Mouse (Mus musculus) liver, postnatal 0 days (tissue): ENCODE data around the gene Sec24d. TPM values are rescaled to one million over a fixed set of nuclear protein-coding genes. Genes with fewer than 3 reads are reported as not detected.

Source experiments
- ATAC-seq: fragments of 200-750 bp; cut with Nextera tagmentation; 2 replicates; pipeline ENCODE4 v1.8.0; 2017; ENCODE audit warnings: mild to moderate bottlenecking, moderate library complexity
- DNase-seq: peaks from one replicate; pipeline ENCODE4 v3.0.0-alpha.2; 2016
- H3K27ac ChIP-seq: fragments of 300-500 bp; sonication (generic); 2 replicates; pipeline ENCODE4 v1.5.1; 2014; ENCODE audit warnings: antibody characterized with exemption, moderate library complexity, mild to moderate bottlenecking, low read depth
- H3K27me3 ChIP-seq: fragments of 300-500 bp; sonication (generic); 2 replicates; pipeline ENCODE4 v1.6.1; 2014; ENCODE audit warnings: low read length, control low read depth, mixed read lengths; ENCODE audit not compliant: insufficient read depth
- H3K36me3 ChIP-seq: fragments of 300-500 bp; sonication (generic); replicated peaks from 2 replicates; pipeline ENCODE4 v1.6.1; 2014; ENCODE audit warnings: mild to moderate bottlenecking, control low read depth, low read length, moderate library complexity, mixed read lengths; ENCODE audit not compliant: insufficient read depth
- H3K4me1 ChIP-seq: fragments of 300-500 bp; sonication (generic); 2 replicates; pipeline ENCODE4 v1.6.1; 2014; ENCODE audit warnings: antibody characterized with exemption, mild to moderate bottlenecking, control low read depth; ENCODE audit not compliant: insufficient read depth
- H3K4me2 ChIP-seq: fragments of 300-500 bp; sonication (generic); 2 replicates; pipeline ENCODE4 v1.6.1; 2014; ENCODE audit warnings: low read depth, mild to moderate bottlenecking, low read length, moderate library complexity, mixed read lengths
- H3K4me3 ChIP-seq: fragments of 300-500 bp; sonication (generic); 2 replicates; pipeline ENCODE4 v1.5.1; 2014; ENCODE audit warnings: low read depth, low read length
- H3K9ac ChIP-seq: fragments of 300-500 bp; sonication (generic); replicated peaks from 2 replicates; pipeline ENCODE4 v1.6.1; 2014; ENCODE audit warnings: mild to moderate bottlenecking, moderate library complexity
- H3K9me3 ChIP-seq: fragments of 300-500 bp; sonication (generic); 2 replicates; pipeline ENCODE4 v1.6.1; 2016; ENCODE audit warnings: mild to moderate bottlenecking, control low read depth, low read length, mixed read lengths
- CTCF ChIP-seq: sonication (generic); IDR thresholded peaks from 2 replicates; pipeline ENCODE4 v1.5.1; 2016; ENCODE audit warnings: antibody characterized with exemption, low read depth
- EP300 ChIP-seq: IDR thresholded peaks from 2 replicates; pipeline ENCODE4 v1.6.1; 2016; ENCODE audit warnings: antibody characterized with exemption, low read depth, mild to moderate bottlenecking
- whole genome bisulfite sequencing: fragments of 180-500 bp; shearing (Covaris S2); extraction: QIAGEN DNeasy Blood & Tissue Kit; methylation state at CpG from one replicate; pipeline ENCODE4 v1.1.7; 2014; ENCODE audit not compliant: insufficient replicate concordance; 5-methylcytosine and 5-hydroxymethylcytosine counted together
- polyA plus RNA-seq: library from polyadenylated mRNA; unstranded; fragments of >200 nt; fragmentation: Nextera tagmentation; extraction: Ambion mirVana; gene quantifications from 2 replicates; pipeline ENCODE4 v1.2.1, GENCODE M21; 2015

Gene Sec24d
- polyA plus RNA-seq, 1 experiment from 2014 or later, result 18.5 TPM

- 53% methylated on average over 9 of the region's 9 CpGs for WGBS
- no peaks in the 10 kb centered on the region for H3K27me3 ChIP-seq
- H3K4me1 ChIP-seq, result no peaks in the 10 kb centered on the region
- ATAC-seq, result peak; percentile 44; the same call in 1 of the 2 replicates
- H3K4me3 ChIP-seq, result no peak overlapping the region
- peaks cover 14% of the 10 kb centered on the region for H3K36me3 ChIP-seq
- no peaks in the 10 kb centered on the region for H3K9me3 ChIP-seq
- H3K9ac ChIP-seq, result no peak overlapping the region
- H3K4me2 ChIP-seq, result no peak overlapping the region
- H3K27ac ChIP-seq, result no peak overlapping the region
- no peak for DNase-seq
- TF ChIP-seq CTCF (no peak), EP300 (no peak)
These were observed 21.8 kb downstream of the Sec24d start for GRCm38 (mm10) chr3:123288856-123289570.

GRCm38 (mm10) chr3:123291670-123292069 is 24.4 kb downstream of the Sec24d start:
- Histone ChIP-seq H3K27ac (no peak overlapping the region), H3K9ac (no peak overlapping the region), H3K27me3 (no peaks in the 10 kb centered on the region), H3K9me3 (no peaks in the 10 kb centered on the region), H3K4me1 (no peaks in the 10 kb centered on the region), H3K4me3 (no peak overlapping the region), H3K4me2 (no peak overlapping the region), H3K36me3 (peaks cover 23% of the 10 kb centered on the region)
- ATAC-seq, result no peak
- no peak for TF ChIP-seq CTCF
- TF ChIP-seq EP300, result no peak
- no peak for DNase-seq

GRCm38 (mm10) chr3:123296654-123297053 is 29.4 kb downstream of the Sec24d start:
- DNase-seq, result no peak
- peaks cover 40% of the 10 kb centered on the region for H3K36me3 ChIP-seq
- H3K27me3 ChIP-seq, result no peaks in the 10 kb centered on the region
- TF ChIP-seq EP300 (no peak), CTCF (no peak)
- H3K9ac ChIP-seq, result no peak overlapping the region
- no peak for ATAC-seq
- H3K27ac ChIP-seq, result no peak overlapping the region
- H3K4me1 ChIP-seq, result no peaks in the 10 kb centered on the region
- no peaks in the 10 kb centered on the region for H3K9me3 ChIP-seq
- no peak overlapping the region for H3K4me3 ChIP-seq
- WGBS, result 72% methylated on average over 11 of the region's 11 CpGs
- H3K4me2 ChIP-seq, result no peak overlapping the region

- no peak for TF ChIP-seq EP300
- TF ChIP-seq CTCF, result no peak
- H3K4me1 ChIP-seq, result no peaks in the 10 kb centered on the region
- no peaks in the 10 kb centered on the region for H3K27me3 ChIP-seq
- peaks cover 43% of the 10 kb centered on the region for H3K36me3 ChIP-seq
- WGBS, result 83% methylated on average over 9 of the region's 9 CpGs
- no peak overlapping the region for H3K4me2 ChIP-seq
- ATAC-seq (no peak), DNase-seq (no peak)
- no peak overlapping the region for H3K27ac ChIP-seq
- no peaks in the 10 kb centered on the region for H3K9me3 ChIP-seq
- H3K9ac ChIP-seq, result no peak overlapping the region
- H3K4me3 ChIP-seq, result no peak overlapping the region
These were observed 31.0 kb downstream of the Sec24d start for GRCm38 (mm10) chr3:123298283-123298682.

GRCm38 (mm10) chr3:123301521-123301920 is 34.3 kb downstream of the Sec24d start:
- Histone ChIP-seq H3K9me3 (no peaks in the 10 kb centered on the region), H3K27ac (no peak overlapping the region), H3K4me2 (no peak overlapping the region), H3K27me3 (no peaks in the 10 kb centered on the region), H3K4me3 (no peak overlapping the region), H3K36me3 (peaks cover 28% of the 10 kb centered on the region), H3K9ac (no peak overlapping the region), H3K4me1 (no peaks in the 10 kb centered on the region)
- WGBS, result 75% methylated on average over 2 of the region's 2 CpGs
- TF ChIP-seq CTCF (no peak), EP300 (no peak)
- no peak for ATAC-seq
- DNase-seq, result no peak

- Histone ChIP-seq H3K9me3 (no peaks in the 10 kb centered on the region), H3K27ac (no peak overlapping the region), H3K4me1 (no peaks in the 10 kb centered on the region), H3K9ac (no peak overlapping the region), H3K27me3 (no peaks in the 10 kb centered on the region), H3K4me2 (no peak overlapping the region), H3K4me3 (no peak overlapping the region), H3K36me3 (peaks cover 16% of the 10 kb centered on the region)
- WGBS, result 81% methylated on average over 15 of the region's 15 CpGs
- no peak for ATAC-seq
- DNase-seq, result no peak
- TF ChIP-seq EP300 (no peak), CTCF (no peak)
These were observed 38.4 kb downstream of the Sec24d start for GRCm38 (mm10) chr3:123305611-123306010.

GRCm38 (mm10) chr3:123307446-123307845 is 40.2 kb downstream of the Sec24d start:
- ATAC-seq, result no peak
- Histone ChIP-seq H3K27ac (no peak overlapping the region), H3K27me3 (no peaks in the 10 kb centered on the region), H3K4me3 (no peak overlapping the region), H3K9me3 (no peaks in the 10 kb centered on the region), H3K9ac (no peak overlapping the region), H3K4me1 (no peaks in the 10 kb centered on the region), H3K4me2 (no peak overlapping the region), H3K36me3 (peaks cover 13% of the 10 kb centered on the region)
- TF ChIP-seq EP300 (no peak), CTCF (no peak)
- no peak for DNase-seq
- WGBS, result 83% methylated on average over 6 of the region's 6 CpGs
